Mouse (Mus musculus): ENCODE measurements around the gene Pex14. TPM values are rescaled to one million over a fixed set of nuclear protein-coding genes. Genes with fewer than 3 reads are reported as not detected.

Gene Pex14
- polyA plus RNA-seq, 1 experiment: 19.7 TPM

DNA sequence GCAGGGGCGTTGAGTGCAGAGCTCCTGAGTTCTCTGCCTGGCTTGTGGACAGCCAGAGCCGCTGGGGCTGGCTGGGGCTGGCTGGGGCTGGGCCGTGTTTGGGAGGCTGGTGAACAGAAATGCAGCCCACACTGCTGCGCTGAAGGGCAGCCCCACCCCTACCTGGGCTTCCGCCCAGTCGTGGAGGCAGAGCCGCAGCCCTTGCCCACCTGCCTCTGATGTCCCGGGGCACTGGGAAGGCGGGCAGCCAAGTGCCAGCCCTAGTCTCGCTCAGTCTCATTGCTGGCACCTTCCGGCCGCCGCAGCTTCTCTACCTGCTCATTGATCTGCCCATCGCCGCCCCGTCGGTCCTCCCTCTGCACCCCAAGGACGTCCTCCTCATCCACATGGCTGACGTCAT lies 138.6 kb downstream of the Pex14 start:
- Histone ChIP-seq H3K4me3 (ENCODE audit: insufficient read depth, low read length) (no peak overlapping the region), H3K27ac (ENCODE audit: insufficient read depth, low read depth, low read length) (no peak overlapping the region), H3K4me1 (ENCODE audit: control insufficient read depth, insufficient read depth, low read length) (no peaks in the 10 kb centered on the region)
- TF ChIP-seq CTCF (IDR thresholded peaks at IDR 0.05; ENCODE audit: low read depth, low read length): no peak
- no peak for TF ChIP-seq POLR2A (IDR thresholded peaks at IDR 0.05; ENCODE audit: borderline replicate concordance, low read depth, low read length)

- Histone ChIP-seq H3K4me1 (ENCODE audit: control insufficient read depth, insufficient read depth, low read length) (no peaks in the 10 kb centered on the region), H3K4me3 (ENCODE audit: insufficient read depth, low read length) (no peak overlapping the region), H3K27ac (ENCODE audit: insufficient read depth, low read depth, low read length) (no peak overlapping the region)
- TF ChIP-seq CTCF (IDR thresholded peaks at IDR 0.05; ENCODE audit: low read depth, low read length) (no peak), POLR2A (IDR thresholded peaks at IDR 0.05; ENCODE audit: borderline replicate concordance, low read depth, low read length) (no peak)
Observed at GRCm38 (mm10) chr4:148960011-148960410, 139.7 kb downstream of the Pex14 start.

DNA sequence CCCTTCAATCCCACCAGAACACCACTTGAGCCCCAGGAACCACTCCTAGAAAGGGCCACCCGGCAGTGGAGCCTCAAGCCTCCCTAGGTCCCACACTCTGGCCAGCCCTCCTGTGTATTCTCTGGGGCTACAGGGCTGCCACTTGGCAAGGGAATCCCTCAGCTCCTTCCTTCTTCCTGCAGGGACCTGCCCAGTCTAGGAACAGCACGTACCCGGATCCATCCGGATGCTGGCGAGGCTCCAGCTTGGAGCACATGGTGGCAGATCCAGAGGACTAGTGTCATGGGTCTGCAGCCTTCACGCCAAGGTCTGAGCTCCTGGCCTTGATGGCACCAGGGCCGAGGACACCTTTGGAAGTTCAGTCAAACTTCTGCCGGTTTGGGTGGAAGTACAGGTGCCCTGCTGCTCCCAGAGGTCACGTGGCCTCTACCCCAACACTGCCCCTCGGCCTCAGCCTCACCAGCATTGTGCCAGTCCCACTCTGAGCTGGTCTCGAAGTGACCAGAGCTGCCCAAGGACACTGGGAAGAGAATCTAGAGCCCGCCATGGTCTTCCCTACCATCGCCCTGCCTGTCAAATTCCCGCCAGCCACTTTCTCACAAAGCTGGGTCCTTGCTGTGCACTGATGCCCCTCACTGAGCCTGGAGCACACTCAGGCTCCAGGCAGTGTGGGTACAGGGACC lies 144.4 kb downstream of the Pex14 start:
- TF ChIP-seq POLR2A (IDR thresholded peaks at IDR 0.05; ENCODE audit: borderline replicate concordance, low read depth, low read length): no peak
- TF ChIP-seq CTCF (IDR thresholded peaks at IDR 0.05; ENCODE audit: low read depth, low read length): no peak
- no peaks in the 10 kb centered on the region for H3K4me1 ChIP-seq (ENCODE audit: control insufficient read depth, insufficient read depth, low read length)
- no peak overlapping the region for H3K4me3 ChIP-seq (ENCODE audit: insufficient read depth, low read length)
- no peak overlapping the region for H3K27ac ChIP-seq (ENCODE audit: insufficient read depth, low read depth, low read length)

- Histone ChIP-seq H3K4me1 (ENCODE audit: control insufficient read depth, insufficient read depth, low read length) (no peaks in the 10 kb centered on the region), H3K27ac (ENCODE audit: insufficient read depth, low read depth, low read length) (no peak overlapping the region), H3K4me3 (ENCODE audit: insufficient read depth, low read length) (no peak overlapping the region)
- TF ChIP-seq POLR2A (IDR thresholded peaks at IDR 0.05; ENCODE audit: borderline replicate concordance, low read depth, low read length): no peak
- no peak for TF ChIP-seq CTCF (IDR thresholded peaks at IDR 0.05; ENCODE audit: low read depth, low read length)
Observed at GRCm38 (mm10) chr4:148952328-148953222, 147.1 kb downstream of the Pex14 start.

DNA sequence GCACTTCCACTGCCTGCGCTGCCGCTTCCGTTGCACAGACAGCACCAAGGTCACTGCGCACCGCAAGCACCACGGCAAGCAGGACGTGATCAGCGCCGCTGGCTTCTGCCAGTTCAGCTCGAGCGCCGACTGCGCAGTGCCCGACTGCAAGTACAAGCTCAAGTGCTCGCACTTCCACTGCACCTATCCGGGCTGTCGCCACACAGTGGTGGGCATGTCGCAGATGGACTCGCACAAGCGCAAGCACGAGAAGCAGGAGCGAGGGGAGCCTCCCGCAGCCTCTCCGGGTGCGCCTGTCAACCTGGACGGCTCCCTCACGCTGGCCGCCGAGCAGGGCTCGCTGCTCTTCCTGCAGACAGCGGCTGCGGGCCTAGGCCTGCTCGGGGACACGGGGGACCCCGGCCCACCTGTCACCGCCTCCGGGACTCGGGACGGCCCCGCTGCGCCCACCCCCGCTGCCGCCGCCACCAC lies 147.8 kb downstream of the Pex14 start:
- TF ChIP-seq CTCF (IDR thresholded peaks at IDR 0.05; ENCODE audit: low read depth, low read length) (no peak), POLR2A (IDR thresholded peaks at IDR 0.05; ENCODE audit: borderline replicate concordance, low read depth, low read length) (no peak)
- H3K4me3 ChIP-seq (ENCODE audit: insufficient read depth, low read length): no peak overlapping the region
- H3K4me1 ChIP-seq (ENCODE audit: control insufficient read depth, insufficient read depth, low read length): no peaks in the 10 kb centered on the region
- no peak overlapping the region for H3K27ac ChIP-seq (ENCODE audit: insufficient read depth, low read depth, low read length)

DNA sequence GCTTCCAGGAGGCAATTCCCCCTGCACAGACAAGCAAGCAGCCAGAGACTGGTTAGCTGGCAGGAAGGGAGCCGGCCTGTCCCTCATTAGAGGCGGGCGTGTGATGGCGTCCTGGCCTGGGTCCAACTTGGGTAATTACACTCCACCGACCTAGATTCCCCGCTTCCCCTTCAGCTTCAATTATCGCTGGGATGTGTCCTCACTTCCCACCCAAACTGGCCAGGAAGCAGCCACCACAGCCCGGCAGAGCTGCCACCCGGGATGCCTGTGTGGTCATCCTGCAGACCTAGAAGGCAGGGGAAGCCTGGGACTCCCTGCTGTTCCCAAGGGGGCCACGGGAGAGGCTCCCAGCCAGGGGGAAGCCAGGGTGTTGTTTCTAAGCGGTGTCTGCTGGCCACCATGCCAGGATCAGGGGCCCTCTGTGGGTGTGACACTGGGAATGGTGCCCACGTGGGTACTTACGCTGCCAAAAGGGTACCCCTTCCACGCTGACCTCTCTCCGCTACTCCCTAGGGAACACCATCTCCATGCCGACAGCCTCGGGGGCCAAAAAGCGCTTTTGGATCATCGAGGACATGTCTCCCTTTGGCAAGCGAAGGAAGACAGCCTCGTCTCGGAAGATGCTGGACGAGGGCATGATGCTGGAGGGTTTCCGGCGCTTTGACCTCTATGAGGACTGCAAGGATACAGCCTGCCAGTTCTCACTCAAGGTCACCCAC lies 148.6 kb downstream of the Pex14 start:
- TF ChIP-seq POLR2A (IDR thresholded peaks at IDR 0.05; ENCODE audit: borderline replicate concordance, low read depth, low read length) (no peak), CTCF (IDR thresholded peaks at IDR 0.05; ENCODE audit: low read depth, low read length) (no peak)
- Histone ChIP-seq H3K4me3 (ENCODE audit: insufficient read depth, low read length) (no peak overlapping the region), H3K4me1 (ENCODE audit: control insufficient read depth, insufficient read depth, low read length) (no peaks in the 10 kb centered on the region), H3K27ac (ENCODE audit: insufficient read depth, low read depth, low read length) (no peak overlapping the region)

- TF ChIP-seq CTCF (IDR thresholded peaks at IDR 0.05; ENCODE audit: low read depth, low read length) (no peak), POLR2A (IDR thresholded peaks at IDR 0.05; ENCODE audit: borderline replicate concordance, low read depth, low read length) (no peak)
- Histone ChIP-seq H3K4me1 (ENCODE audit: control insufficient read depth, insufficient read depth, low read length) (no peaks in the 10 kb centered on the region), H3K4me3 (ENCODE audit: insufficient read depth, low read length) (no peak overlapping the region), H3K27ac (ENCODE audit: insufficient read depth, low read depth, low read length) (no peak overlapping the region)
Observed at GRCm38 (mm10) chr4:148950487-148950886, 149.2 kb downstream of the Pex14 start.

DNA sequence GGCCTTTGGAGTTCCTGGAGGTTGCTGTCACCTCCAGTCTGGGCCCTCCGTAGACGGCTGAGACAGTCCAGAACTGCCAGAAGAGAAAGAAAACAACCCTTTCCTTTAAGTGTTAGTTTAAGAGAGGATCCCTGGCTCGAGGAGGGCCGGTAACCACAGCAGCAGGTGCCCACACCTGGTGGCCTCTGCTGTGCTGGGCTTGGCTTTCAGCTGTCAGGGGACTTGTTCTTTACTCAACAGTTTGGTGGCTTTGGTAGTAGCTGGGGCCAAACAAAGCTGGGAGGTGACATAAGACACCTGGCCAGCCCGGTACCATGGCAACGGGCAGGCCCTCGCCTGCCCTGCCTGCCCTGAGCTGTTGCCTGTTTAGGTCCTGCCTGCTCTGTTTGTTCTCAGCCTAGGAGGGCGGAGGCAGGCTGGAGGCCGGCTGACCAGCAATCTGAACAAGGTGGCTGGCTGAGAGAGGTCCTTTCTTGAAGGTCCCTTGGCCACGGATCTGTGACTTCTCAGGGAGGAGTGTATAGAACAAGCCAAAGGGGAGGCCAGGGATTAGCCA lies 151.8 kb downstream of the Pex14 start:
- H3K4me1 ChIP-seq (ENCODE audit: control insufficient read depth, insufficient read depth, low read length): no peaks in the 10 kb centered on the region
- H3K27ac ChIP-seq (ENCODE audit: insufficient read depth, low read depth, low read length): no peak overlapping the region
- H3K4me3 ChIP-seq (ENCODE audit: insufficient read depth, low read length): no peak overlapping the region
- TF ChIP-seq POLR2A (IDR thresholded peaks at IDR 0.05; ENCODE audit: borderline replicate concordance, low read depth, low read length) (no peak), CTCF (IDR thresholded peaks at IDR 0.05; ENCODE audit: low read depth, low read length) (no peak)

GRCm38 (mm10) chr4:148946071-148946470 lies 153.6 kb downstream of the Pex14 start:
- H3K4me1 ChIP-seq (ENCODE audit: control insufficient read depth, insufficient read depth, low read length): peaks cover 5% of the 10 kb centered on the region
- H3K4me3 ChIP-seq (ENCODE audit: insufficient read depth, low read length): no peak overlapping the region
- no peak for TF ChIP-seq POLR2A (IDR thresholded peaks at IDR 0.05; ENCODE audit: borderline replicate concordance, low read depth, low read length)
- no peak for TF ChIP-seq CTCF (IDR thresholded peaks at IDR 0.05; ENCODE audit: low read depth, low read length)
- no peak overlapping the region for H3K27ac ChIP-seq (ENCODE audit: insufficient read depth, low read depth, low read length)
